Mouse (Mus musculus): ENCODE results near the gene Brms1.

DNA sequence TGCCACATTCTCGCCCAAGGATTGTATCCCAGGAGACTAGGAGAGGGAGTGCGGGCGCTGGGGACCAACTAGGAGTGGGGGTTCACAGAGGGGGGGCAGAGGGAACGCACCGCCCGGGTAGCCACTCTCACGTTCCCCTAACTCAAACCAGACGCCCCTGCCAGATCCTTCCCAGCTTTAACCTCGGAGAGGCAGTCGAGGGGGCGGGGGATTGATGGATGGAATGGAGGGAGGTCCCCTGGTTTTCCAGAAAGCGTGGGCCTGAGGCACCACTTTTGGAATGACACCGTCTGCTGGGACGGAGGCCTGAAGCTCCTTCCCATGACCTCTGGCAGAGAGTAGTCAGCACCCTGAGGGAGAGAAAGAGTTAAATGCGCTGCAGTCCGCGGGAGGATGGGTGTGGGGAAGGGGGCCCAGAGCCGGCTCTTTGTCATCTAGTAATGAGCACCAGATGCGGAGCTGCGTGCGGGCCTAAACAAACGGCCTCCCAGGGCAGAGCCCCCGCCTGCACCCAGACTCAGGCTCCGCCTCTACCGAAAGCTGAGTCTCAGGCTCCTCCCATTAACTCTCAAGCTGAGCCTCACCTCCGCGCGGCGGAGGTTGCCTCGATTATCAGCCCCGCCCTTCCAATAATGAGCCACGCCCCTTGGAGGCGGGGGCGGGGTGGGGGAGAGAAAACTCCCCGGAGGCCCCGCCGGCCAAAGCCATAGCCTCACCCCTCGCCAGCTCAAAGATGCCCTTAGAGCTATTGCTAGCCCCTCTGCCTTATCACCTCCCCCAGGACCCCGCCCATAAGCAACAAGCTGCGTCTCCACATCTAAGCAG lies 30.6 kb downstream of the Brms1 start:
- TF ChIP-seq CTCF (IDR thresholded peaks at IDR 0.05; ENCODE audit: low read depth), result no peak
- TF ChIP-seq EP300 (IDR thresholded peaks at IDR 0.05; ENCODE audit: low read depth), result no peak

All from heart, postnatal 0 days (tissue).